Mouse (Mus musculus) kidney, adult 8-10 months (tissue): ENCODE measurements around the gene Acod1.

Experiments used
- DNase-seq, 2 experiments: peaks; one replicate each; pipeline ENCODE4 v3.0.0; 2022

The Acod1 gene

GRCm38 (mm10) chr14:103102731-103103335 lies 56.1 kb downstream of the Acod1 start:
- peak; percentile 34 to 45 for DNase-seq
